Mouse (Mus musculus) heart, embryonic 16.5 days (tissue): ENCODE data around the gene Olfr704. TPM values are rescaled to one million over a fixed set of nuclear protein-coding genes. Genes with fewer than 3 reads are reported as not detected.

Source experiments
- ATAC-seq: fragments of 200-750 bp; cut with Nextera tagmentation; replicated peaks from 2 replicates; pipeline ENCODE4 v1.8.0; 2017; ENCODE audit warnings: moderate number of reproducible peaks; ENCODE audit not compliant: insufficient read depth, low FRiP score; ENCODE audit errors: extremely low read depth
- H3K27ac ChIP-seq: fragments of 300-500 bp; sonication (generic); 2 replicates; pipeline ENCODE4 v1.5.1; 2014; ENCODE audit warnings: mild to moderate bottlenecking, low read length, control low read depth, moderate library complexity
- H3K27me3 ChIP-seq: fragments of 300-500 bp; sonication (generic); 2 replicates; pipeline ENCODE4 v1.6.1; 2014; ENCODE audit warnings: low read length, mixed read lengths; ENCODE audit not compliant: control insufficient read depth, insufficient read depth
- H3K36me3 ChIP-seq: fragments of 300-500 bp; sonication (generic); 2 replicates; pipeline ENCODE4 v1.6.1; 2014; ENCODE audit not compliant: control insufficient read depth, insufficient read depth
- H3K4me1 ChIP-seq: fragments of 300-500 bp; sonication (generic); 2 replicates; pipeline ENCODE4 v1.6.1; 2014; ENCODE audit warnings: low read length, mixed read lengths; ENCODE audit not compliant: control insufficient read depth, insufficient read depth
- H3K4me2 ChIP-seq: fragments of 300-500 bp; sonication (generic); 2 replicates; pipeline ENCODE4 v1.6.1; 2014; ENCODE audit warnings: low read depth, mild to moderate bottlenecking, control low read depth, low read length
- H3K4me3 ChIP-seq: fragments of 300-500 bp; sonication (generic); 2 replicates; pipeline ENCODE4 v1.5.1; 2014; ENCODE audit warnings: mild to moderate bottlenecking, control low read depth, low read length
- H3K9ac ChIP-seq: fragments of 300-500 bp; sonication (generic); 2 replicates; pipeline ENCODE4 v1.6.1; 2014; ENCODE audit warnings: low read length, control low read depth
- H3K9me3 ChIP-seq: fragments of 300-500 bp; sonication (generic); replicated peaks from 2 replicates; pipeline ENCODE4 v1.6.1; 2016; ENCODE audit warnings: low read length; ENCODE audit not compliant: control insufficient read depth
- WGBS: fragments of 180-500 bp; shearing (Covaris S2); extraction: QIAGEN DNeasy Blood & Tissue Kit; methylation state at CpG from one replicate; pipeline ENCODE4 v1.1.7; 2014; 5-methylcytosine and 5-hydroxymethylcytosine counted together
- polyA plus RNA-seq: library from polyadenylated mRNA; unstranded; fragments of >200 nt; fragmentation: Nextera tagmentation; extraction: Ambion mirVana; gene quantifications from 2 replicates; pipeline ENCODE4 v1.2.1, GENCODE M21; 2015

Gene Olfr704
- polyA plus RNA-seq, 1 experiment from 2014 or later = not detected

GRCm38 (mm10) chr7:106907676-106908075 is 44.7 kb downstream of the Olfr704 start, which contains the start of gene Olfr1532-ps1:
Olfr1532-ps1 (plus strand) TSS chr7:106908001.
- 0 out of 2 replicates have a peak, but pooled peaks cover 2% of the 10 kb centered on the region for H3K9me3 ChIP-seq
- H3K4me3 ChIP-seq = no peak within 1 kb of the TSS
- no peak within 1 kb of the TSS for H3K9ac ChIP-seq
- H3K4me1 ChIP-seq = no peaks in the 10 kb centered on the region
- no peak within 1 kb of the TSS for H3K4me2 ChIP-seq
- no peak for ATAC-seq
- no peaks in the 10 kb centered on the region for H3K36me3 ChIP-seq
- H3K27ac ChIP-seq = no peak within 1 kb of the TSS
- 45% methylated on average over 2 of the region's 2 CpGs for WGBS
- no peaks in the 10 kb centered on the region for H3K27me3 ChIP-seq

Other genes starting within 250 kb of the Olfr704 start
- gene Olfr693, start 182.6 kb upstream of the Olfr704 start, polyA plus RNA-seq = not detected in 2 replicates
- gene Olfr694, start 171.4 kb upstream of the Olfr704 start, polyA plus RNA-seq = not detected in 2 replicates
- gene Olfr695, start 146.8 kb upstream of the Olfr704 start, polyA plus RNA-seq = not detected in 2 replicates
- not detected in 2 replicates for gene Olfr697, start 120.7 kb upstream of the Olfr704 start, polyA plus RNA-seq
- gene Olfr698, start 107.8 kb upstream of the Olfr704 start, polyA plus RNA-seq = not detected in 2 replicates
- not detected in 2 replicates for gene Olfr699, start 70.0 kb upstream of the Olfr704 start, polyA plus RNA-seq
- not detected in 2 replicates for gene Olfr700, start 54.4 kb upstream of the Olfr704 start, polyA plus RNA-seq
- gene Olfr701, start 49.1 kb upstream of the Olfr704 start, polyA plus RNA-seq = not detected in 2 replicates
- not detected in 2 replicates for gene Olfr702, start 29.3 kb upstream of the Olfr704 start, polyA plus RNA-seq
- not detected in 2 replicates for gene Olfr703, start 19.8 kb upstream of the Olfr704 start, polyA plus RNA-seq
- gene Olfr705, start 13.7 kb downstream of the Olfr704 start, polyA plus RNA-seq = not detected in 2 replicates
- gene Olfr706, start 25.0 kb downstream of the Olfr704 start, polyA plus RNA-seq = not detected in 2 replicates
- gene Olfr707, start 38.1 kb downstream of the Olfr704 start, polyA plus RNA-seq = not detected in 2 replicates
- not detected in 2 replicates for gene Olfr1532-ps1, start 44.8 kb downstream of the Olfr704 start, polyA plus RNA-seq
- not detected in 2 replicates for gene Olfr709-ps1, start 69.0 kb downstream of the Olfr704 start, polyA plus RNA-seq
- not detected in 2 replicates for gene Olfr710, start 85.1 kb downstream of the Olfr704 start, polyA plus RNA-seq
- not detected in 2 replicates for gene Olfr6, start 100.8 kb downstream of the Olfr704 start, polyA plus RNA-seq
- gene Olfr711, start 112.3 kb downstream of the Olfr704 start, polyA plus RNA-seq = not detected in 2 replicates
- gene Olfr2, start 142.9 kb downstream of the Olfr704 start, polyA plus RNA-seq = not detected in 2 replicates
- not detected in 2 replicates for gene Olfr713, start 168.0 kb downstream of the Olfr704 start, polyA plus RNA-seq
- gene Olfr714, start 207.8 kb downstream of the Olfr704 start, polyA plus RNA-seq = not detected in 2 replicates
- gene Olfr17, start 230.0 kb downstream of the Olfr704 start, polyA plus RNA-seq = not detected in 2 replicates
- not detected in 2 replicates for gene Olfr715b, start 247.2 kb downstream of the Olfr704 start, polyA plus RNA-seq